Mouse (Mus musculus) gastrocnemius, adult 2 months (tissue): ENCODE data around the gene Myh8. TPM values are rescaled to one million over a fixed set of nuclear protein-coding genes. Genes with fewer than 3 reads are reported as not detected.

Experiments used
- DNase-seq: peaks from one replicate; pipeline ENCODE4 v3.0.0; 2022
- H3K27ac ChIP-seq: fragments of 200-600 bp; 2 replicates; pipeline ENCODE4 v1.8.1; 2022; ENCODE audit warnings: mild to moderate bottlenecking
- H3K4me3 ChIP-seq: fragments of 200-600 bp; 2 replicates; pipeline ENCODE4 v1.8.1; 2022; ENCODE audit warnings: mild to moderate bottlenecking, moderate library complexity
- CTCF ChIP-seq: fragments of 200-600 bp; IDR thresholded peaks from 2 replicates; pipeline ENCODE4 v1.8.1; 2022; ENCODE audit warnings: antibody characterized with exemption, mild to moderate bottlenecking, moderate library complexity
- intact Hi-C: fragments of 180-260 bp; cut with DNase I; formaldehyde crosslinking; loops from one replicate; pipeline ENCODE4 v1.15.1; 2025
- long read RNA-seq, 2 experiments: library from polyadenylated mRNA; stranded (forward); transcript quantifications; one replicate each; pipeline ENCODE4 v2.0.0; 2021
- total RNA-seq, 2 experiments: library from RNA; stranded (reverse); gene quantifications; 2 replicates each; pipeline ENCODE4 v1.2.3; 2021

Gene Myh8
- total RNA-seq: 100 to 1,000 TPM; 172 to 287 TPM
- long read RNA-seq, experiment 1, full-length matches to known transcripts: 1 of 3 reads
- long read RNA-seq, experiment 1, partial matches to known transcripts: 2 of 3 reads
- long read RNA-seq, experiment 1, other reads (novel, unspliced or antisense): 0 of 3 reads
- long read RNA-seq, experiment 2, partial matches to known transcripts: 1 of 1 reads
- long read RNA-seq, experiment 2, other reads (novel, unspliced or antisense): 0 of 1 reads

- Histone ChIP-seq H3K27ac (no peak within 1 kb of the TSS), H3K4me3 (no peak within 1 kb of the TSS)
- no peak for TF ChIP-seq CTCF
- DNase-seq: peak; percentile 39
- intact Hi-C loops: no loop called here
These were observed at the start of gene Myh8 for GRCm38 (mm10) chr11:67276601-67277174. Gene Myh8 (plus strand): TSS chr11:67277124.

- intact Hi-C loops: no loop called here
- TF ChIP-seq CTCF: no peak
- Histone ChIP-seq H3K27ac (peak overlapping the region; percentile 94), H3K4me3 (no peak overlapping the region; the same call in 1 of the 2 replicates)
- no peak for DNase-seq
These were observed 48.2 kb upstream of the Myh8 start for GRCm38 (mm10) chr11:67228731-67229130.

GRCm38 (mm10) chr11:67229166-67229565, 47.8 kb upstream of the Myh8 start:
- H3K4me3 ChIP-seq: no peak overlapping the region; the same call in 1 of the 2 replicates
- peak overlapping the region; percentile 94 for H3K27ac ChIP-seq
- intact Hi-C loops: no loop called here
- DNase-seq: no peak
- no peak for TF ChIP-seq CTCF

GRCm38 (mm10) chr11:67229946-67230345, 47.0 kb upstream of the Myh8 start:
- peak overlapping the region; percentile 7; the same call in 1 of the 2 replicates for H3K4me3 ChIP-seq
- peak overlapping the region; percentile 94 for H3K27ac ChIP-seq
- no peak for TF ChIP-seq CTCF
- DNase-seq: peak; percentile 68
- intact Hi-C loops: no loop called here

- Histone ChIP-seq H3K27ac (peak overlapping the region; percentile 94), H3K4me3 (peak overlapping the region; percentile 70)
- peak; percentile 71 for TF ChIP-seq CTCF
- intact Hi-C loops: loop anchor here (1.0 to 2.0 kb wide), 2 partner anchors 93 to 122 kb away; no protein-coding TSS in a partner anchor
- DNase-seq: peak; percentile 74
These were observed 41.1 kb upstream of the Myh8 start for GRCm38 (mm10) chr11:67235639-67236358.

GRCm38 (mm10) chr11:67236799-67237198, 40.1 kb upstream of the Myh8 start:
- no peak for TF ChIP-seq CTCF
- peak; percentile 51 for DNase-seq
- Histone ChIP-seq H3K27ac (peak overlapping the region; percentile 94), H3K4me3 (peak overlapping the region; percentile 70)
- intact Hi-C loops: no loop called here

GRCm38 (mm10) chr11:67237481-67238079, 39.3 kb upstream of the Myh8 start, which contains the start of gene Myh4:
Gene Myh4 (plus strand): TSS chr11:67238029.
- Histone ChIP-seq H3K4me3 (peak within 1 kb of the TSS; percentile 70), H3K27ac (peak within 1 kb of the TSS; percentile 94)
- intact Hi-C loops: no loop called here
- DNase-seq: peak; percentile 59
- no peak for TF ChIP-seq CTCF

- peak; percentile 68 for DNase-seq
- H3K27ac ChIP-seq: peak overlapping the region; percentile 94
- TF ChIP-seq CTCF: no peak
- H3K4me3 ChIP-seq: peak overlapping the region; percentile 70
- intact Hi-C loops: no loop called here
These were observed 35.9 kb upstream of the Myh8 start for GRCm38 (mm10) chr11:67241051-67241450.

- H3K27ac ChIP-seq: peak overlapping the region; percentile 53; the same call in 1 of the 2 replicates
- intact Hi-C loops: no loop called here
- TF ChIP-seq CTCF: no peak
- no peak for DNase-seq
- H3K4me3 ChIP-seq: no peak overlapping the region
These were observed 23.2 kb upstream of the Myh8 start for GRCm38 (mm10) chr11:67253691-67254090.

- DNase-seq: peak; percentile 56
- intact Hi-C loops: no loop called here
- no peak for TF ChIP-seq CTCF
- Histone ChIP-seq H3K4me3 (no peak overlapping the region), H3K27ac (no peak overlapping the region)
These were observed 19.9 kb upstream of the Myh8 start for GRCm38 (mm10) chr11:67257048-67257447.

GRCm38 (mm10) chr11:67260956-67261355, 16.0 kb upstream of the Myh8 start:
- TF ChIP-seq CTCF: no peak
- DNase-seq: peak; percentile 62
- Histone ChIP-seq H3K27ac (no peak overlapping the region), H3K4me3 (no peak overlapping the region)
- intact Hi-C loops: no loop called here

GRCm38 (mm10) chr11:67293440-67293839, 16.5 kb downstream of the Myh8 start:
- H3K27ac ChIP-seq: no peak overlapping the region
- intact Hi-C loops: no loop called here
- DNase-seq: no peak
- TF ChIP-seq CTCF: no peak
- no peak overlapping the region for H3K4me3 ChIP-seq
